Mouse (Mus musculus) duodenum, adult 2 months (tissue): ENCODE measurements around the gene Ccdc27. TPM values are rescaled to one million over a fixed set of nuclear protein-coding genes. Genes with fewer than 3 reads are reported as not detected.

ENCODE experiments used
- polyA plus RNA-seq: library from polyadenylated mRNA; depleted of rRNA; stranded (reverse); fragments of >200 nt; gene quantifications from 2 replicates; pipeline ENCODE4 v1.2.3, GENCODE M21; 2012; ENCODE audit warnings: low replicate concordance; rRNA removed

The Ccdc27 gene
- not detected in 2 replicates for polyA plus RNA-seq

DNA sequence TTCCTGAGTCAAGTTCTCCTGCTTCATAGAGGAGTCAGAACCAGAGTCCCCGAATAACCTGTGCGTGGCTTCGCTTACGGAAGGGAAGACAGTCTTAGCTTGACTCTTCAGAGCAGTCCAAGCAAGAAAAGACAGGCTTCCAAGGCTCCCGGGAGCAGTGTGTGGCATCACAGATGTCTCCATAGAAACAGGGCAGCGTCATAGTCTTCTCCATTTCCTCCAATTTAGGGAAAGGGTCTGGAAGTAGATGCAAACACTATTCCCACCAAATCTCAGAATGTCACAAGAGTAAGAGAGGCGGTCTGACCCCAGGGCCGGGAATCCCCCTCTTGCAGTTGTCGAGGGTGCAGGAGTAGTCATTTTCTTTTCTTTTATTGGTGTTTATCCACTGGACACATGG is at the start of gene Ccdc27:
Gene Ccdc27 (minus strand): TSS at position 101 of the 400 bp plus-strand sequence.

DNA sequence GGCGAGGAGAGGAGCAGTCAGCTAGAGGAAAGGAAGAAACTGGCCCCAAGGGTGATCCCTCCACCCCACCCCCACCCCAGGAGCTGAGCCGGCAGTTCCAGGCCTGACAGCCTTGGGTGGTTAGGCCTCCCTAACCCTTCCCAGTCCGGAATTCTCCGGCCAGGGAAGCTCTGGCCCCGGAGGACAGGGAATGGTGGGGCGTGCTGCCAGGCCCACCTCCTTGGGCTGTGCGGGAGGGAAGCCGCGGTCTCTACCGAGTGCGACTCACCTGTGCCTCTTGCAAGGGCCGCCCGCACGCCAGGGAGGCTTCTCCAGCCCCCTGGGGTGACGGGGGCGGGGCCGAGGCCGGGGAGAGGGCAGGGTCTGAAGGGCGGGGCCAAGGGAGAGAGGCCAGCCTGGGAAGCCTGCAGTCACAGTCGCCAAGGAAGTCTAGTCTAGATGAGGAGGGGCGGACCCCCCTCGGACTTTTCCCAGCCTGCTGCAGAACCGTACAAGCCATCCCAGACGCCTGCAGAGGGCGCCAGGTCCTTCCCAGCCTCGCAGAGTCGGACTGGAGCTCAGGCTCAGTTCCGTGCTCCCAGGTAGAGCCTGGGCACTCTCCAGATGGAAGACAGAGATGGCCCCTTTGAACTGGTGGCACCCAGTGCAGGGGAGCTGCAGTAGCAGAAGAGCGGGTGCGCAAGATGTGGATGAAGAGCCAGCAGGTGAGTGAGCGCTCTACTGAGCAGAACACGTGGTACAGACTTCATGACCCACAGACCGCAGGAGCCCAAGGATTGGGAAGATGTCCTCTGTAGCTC is 16.6 kb downstream of the Ccdc27 start, which contains the start of gene Smim1:
Gene Smim1 (minus strand): TSS at position 590 of the 800 bp plus-strand sequence.

GRCm38 (mm10) chr4:154011646-154012089 is 30.8 kb downstream of the Ccdc27 start, which contains the start of gene Lrrc47:
Gene Lrrc47 (plus strand): TSS chr4:154011731.

Other genes with a start within 250 kb of the Ccdc27 start
- 49.4 and 61.6 TPM in 2 replicates for gene A430005L14Rik, start 85.4 kb downstream of the Ccdc27 start, polyA plus RNA-seq
- 19.6 and 26.7 TPM in 2 replicates for gene Dffb, start 67.6 kb downstream of the Ccdc27 start, polyA plus RNA-seq
- 8.0 and 8.1 TPM in 2 replicates for gene Cep104, start 67.5 kb downstream of the Ccdc27 start, polyA plus RNA-seq
- 41.7 and 57.5 TPM in 2 replicates for gene Lrrc47, start 30.9 kb downstream of the Ccdc27 start, polyA plus RNA-seq
- 11.7 and 13.4 TPM in 2 replicates for gene Smim1, start 16.4 kb downstream of the Ccdc27 start, polyA plus RNA-seq
- 0.23 and 0.28 TPM in 2 replicates for gene Trp73, start 97.5 kb upstream of the Ccdc27 start, polyA plus RNA-seq
- 17.2 and 21.9 TPM in 2 replicates for gene Wrap73, start 99.7 kb upstream of the Ccdc27 start, polyA plus RNA-seq
- gene Tprgl, start 118.0 kb upstream of the Ccdc27 start, polyA plus RNA-seq = 69.9 and 86.2 TPM in 2 replicates
- gene Megf6, start 128.1 kb upstream of the Ccdc27 start, polyA plus RNA-seq = 2.5 and 6.2 TPM in 2 replicates